Mouse (Mus musculus): ENCODE measurements around the gene Fblim1.

Gene Fblim1

DNA sequence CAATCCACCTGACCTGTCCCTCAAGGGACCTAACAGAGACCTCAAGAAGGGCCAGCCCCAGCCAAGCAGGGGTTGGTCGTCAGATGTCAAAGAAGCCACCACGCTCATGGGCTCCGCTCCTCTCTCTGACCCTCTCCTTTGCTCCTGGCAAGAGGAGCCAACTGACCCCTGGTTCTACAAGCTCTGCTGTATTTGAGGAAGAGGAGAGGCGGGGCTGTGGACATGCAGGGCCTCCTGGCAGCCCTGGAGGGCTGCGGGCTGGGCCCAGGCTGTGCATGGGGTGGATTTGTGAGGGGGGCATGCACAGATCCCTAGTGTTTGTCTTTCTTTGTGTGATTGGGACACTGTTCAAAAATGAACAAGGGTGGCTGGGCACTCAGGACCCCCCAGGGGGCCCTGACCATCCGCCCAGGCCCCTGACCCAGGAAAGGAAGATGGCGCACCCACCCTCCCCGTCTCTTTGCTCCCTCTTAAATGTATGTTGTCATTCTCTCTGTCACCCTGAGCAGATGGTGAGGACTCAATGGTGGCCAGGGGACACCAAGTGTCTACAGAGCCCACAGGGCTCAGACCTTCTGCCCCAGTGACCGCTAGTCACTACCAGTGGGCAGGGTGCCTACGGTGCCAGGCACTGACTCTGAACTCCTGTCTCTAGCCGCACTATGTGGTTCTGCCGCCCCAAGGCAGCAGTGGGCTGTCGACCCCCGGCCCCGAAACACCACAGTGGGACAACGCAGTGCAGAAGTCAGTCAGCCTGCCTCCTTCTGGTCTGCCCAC, 20.1 kb upstream of the Fblim1 start:
- no peak for DNase-seq (ENCODE audit: low spot score in 2 of 2)

- no peak for DNase-seq (ENCODE audit: low spot score in 2 of 2)
Measured at GRCm38 (mm10) chr4:141624983-141625773, 19.3 kb upstream of the Fblim1 start.

DNA sequence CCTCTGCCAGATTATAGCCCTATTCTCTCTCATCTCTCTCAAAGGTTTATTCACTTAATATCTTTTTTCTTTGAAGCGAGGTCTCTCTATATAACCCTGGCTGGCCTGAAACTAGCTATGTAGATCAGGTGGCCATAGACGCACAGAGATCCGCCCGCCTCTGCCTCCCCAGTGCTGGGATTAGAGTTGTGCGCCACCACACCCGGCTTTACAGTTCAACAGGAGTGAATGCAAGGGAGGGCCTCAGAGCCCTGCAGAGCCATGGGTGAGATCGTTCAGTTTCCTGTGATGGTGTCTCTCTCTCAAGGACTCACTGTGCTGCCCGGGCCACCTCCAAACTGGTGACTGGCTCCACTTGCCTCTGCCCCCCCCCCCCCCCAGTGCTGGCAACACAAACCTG, 18.2 kb upstream of the Fblim1 start:
- DNase-seq (ENCODE audit: low spot score in 2 of 2) = no peak

- no peak for DNase-seq (ENCODE audit: low spot score in 2 of 2)
Measured at GRCm38 (mm10) chr4:141623666-141624065, 17.8 kb upstream of the Fblim1 start, which contains the start of gene Slc25a34. TSS of gene Slc25a34 (minus strand) at chr4:141623821.

GRCm38 (mm10) chr4:141623037-141623436, 17.1 kb upstream of the Fblim1 start:
- no peak for DNase-seq (ENCODE audit: low spot score in 2 of 2)

- no peak for DNase-seq (ENCODE audit: low spot score in 2 of 2)
Measured at GRCm38 (mm10) chr4:141622580-141622979, 16.7 kb upstream of the Fblim1 start.

DNA sequence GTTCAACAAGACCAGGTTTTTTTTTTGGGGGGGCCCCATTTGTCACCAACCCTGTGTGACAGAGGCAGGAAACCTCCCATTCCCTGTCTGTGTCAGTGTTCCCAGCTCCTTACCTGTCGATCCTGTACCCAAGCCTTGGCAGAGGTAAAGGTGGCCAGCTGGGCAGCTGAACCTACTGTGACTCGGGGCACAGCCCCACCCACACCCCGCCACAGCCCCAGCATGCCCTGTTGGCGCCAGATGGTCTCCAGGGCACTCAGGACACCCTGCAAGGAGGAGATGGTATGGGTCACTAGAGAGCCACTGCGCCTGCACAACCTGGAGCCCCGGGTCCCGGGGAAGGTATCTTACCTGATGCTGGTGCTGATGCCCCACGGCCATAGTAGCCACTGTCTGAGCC, 16.2 kb upstream of the Fblim1 start:
- DNase-seq (ENCODE audit: low spot score in 2 of 2) = no peak

- DNase-seq (ENCODE audit: low spot score in 2 of 2) = no peak
Measured at GRCm38 (mm10) chr4:141621297-141621696, 15.4 kb upstream of the Fblim1 start.

DNA sequence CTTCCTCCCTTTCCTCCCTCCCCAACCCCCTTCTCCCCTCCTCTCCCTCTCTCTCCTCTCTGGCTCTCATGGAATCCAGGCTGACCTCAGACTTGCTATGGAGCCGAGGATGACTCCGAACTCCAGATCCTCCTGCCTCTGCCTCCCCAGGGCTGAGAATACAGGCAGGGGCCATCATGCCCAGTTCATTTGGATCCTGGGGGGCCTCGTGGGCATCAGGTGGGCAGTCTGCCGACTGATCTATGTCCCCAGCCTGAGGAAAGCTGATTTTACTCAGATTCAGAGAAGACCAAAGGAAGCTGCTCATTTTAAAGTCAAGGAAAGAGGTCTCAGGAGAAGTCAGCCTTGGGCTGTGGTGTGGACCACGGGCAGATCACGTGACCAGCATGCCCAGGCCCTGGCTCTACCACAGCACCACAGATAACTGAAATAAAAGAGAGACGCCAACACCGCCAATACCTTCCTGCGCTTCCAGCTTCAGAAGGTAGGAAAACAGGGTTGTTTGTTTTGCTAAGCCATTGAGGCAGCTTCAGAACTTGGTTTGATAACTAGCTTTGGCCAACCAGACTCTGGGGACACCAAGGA, 13.5 kb upstream of the Fblim1 start:
- DNase-seq (ENCODE audit: low spot score in 2 of 2) = no peak

DNA sequence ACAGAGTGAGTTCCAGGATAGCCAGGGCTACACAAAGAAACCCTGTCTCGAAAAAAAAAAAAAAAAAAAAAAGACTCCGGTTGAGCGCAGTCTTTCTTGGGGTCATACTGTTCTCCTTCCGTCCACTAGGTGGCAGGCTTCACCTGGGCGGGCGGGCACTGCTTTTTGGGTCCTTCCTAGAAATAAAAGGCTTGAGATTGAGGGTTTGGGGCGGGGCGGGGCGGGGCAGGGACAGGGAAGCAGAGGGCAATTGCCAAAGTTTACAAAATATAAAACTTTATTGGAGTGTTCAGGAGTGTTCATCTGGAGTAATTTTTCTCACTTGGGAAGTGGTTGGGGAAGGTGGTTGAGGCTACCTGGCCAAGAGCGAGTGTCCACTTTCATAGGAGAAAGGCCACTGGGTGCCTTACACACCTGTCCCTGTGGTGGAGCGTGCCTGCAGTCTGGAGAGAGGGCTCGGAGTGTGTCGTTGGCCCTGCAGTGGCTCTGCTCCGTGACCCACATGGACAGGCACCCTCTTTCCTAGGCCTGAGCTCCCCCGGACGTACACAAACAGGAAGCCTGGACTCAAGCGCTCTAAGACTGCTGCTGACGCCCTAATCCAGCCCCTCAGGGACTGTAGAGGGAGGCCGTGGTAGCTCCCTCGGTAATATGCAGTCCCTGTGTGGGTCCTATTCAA, 12.8 kb upstream of the Fblim1 start, which contains the start of gene Tmem82:
Gene Tmem82 (minus strand): TSS at position 69 of the 679 bp plus-strand sequence.
- no peak for DNase-seq (ENCODE audit: low spot score in 2 of 2)

GRCm38 (mm10) chr4:141617863-141618564, 12.1 kb upstream of the Fblim1 start:
- DNase-seq (ENCODE audit: low spot score in 2 of 2) = no peak

DNA sequence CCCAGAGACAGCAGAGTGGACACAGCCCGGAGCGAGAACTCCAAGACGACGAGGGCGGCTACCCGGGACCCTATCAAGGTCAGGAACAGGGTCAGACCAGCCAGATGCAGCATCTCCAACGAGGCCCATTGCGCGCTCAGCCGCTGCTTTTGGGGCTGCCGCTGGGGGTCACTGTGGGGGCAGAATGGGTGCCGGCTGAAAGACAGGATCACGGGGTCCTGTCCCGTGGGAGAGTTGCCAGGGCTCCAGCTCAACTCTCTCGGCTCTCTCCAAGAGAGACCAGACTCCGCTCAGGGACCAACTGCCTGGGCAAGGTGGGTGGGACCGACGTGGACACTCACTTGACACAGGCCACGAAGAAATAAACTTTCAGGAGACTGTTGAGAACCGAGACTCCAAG, 11.4 kb upstream of the Fblim1 start:
- DNase-seq (ENCODE audit: low spot score in 2 of 2) = peak; percentile 38 to 39

DNA sequence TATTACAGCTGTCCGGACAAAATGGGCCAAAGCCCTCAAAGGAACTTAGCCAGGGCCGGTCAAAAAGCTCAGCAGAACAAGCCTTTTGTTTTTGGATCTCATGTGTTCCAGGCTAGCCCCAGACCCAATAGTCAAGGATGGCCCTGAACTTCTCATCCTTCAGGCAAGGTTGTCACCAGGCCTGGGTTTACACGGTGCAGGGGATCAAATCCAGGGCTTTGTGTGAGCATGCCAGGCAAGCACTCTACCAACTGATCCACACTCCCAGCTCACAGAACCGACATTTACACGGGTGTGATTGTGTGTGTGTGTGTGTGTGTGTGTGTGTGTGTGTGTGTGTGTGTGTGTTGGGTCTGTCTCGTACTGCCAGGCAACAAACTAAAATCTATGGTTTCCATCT, 10.9 kb upstream of the Fblim1 start:
- DNase-seq (ENCODE audit: low spot score in 2 of 2) = no peak

- DNase-seq (ENCODE audit: low spot score in 2 of 2) = no peak
Measured at GRCm38 (mm10) chr4:141614946-141615345, 9.1 kb upstream of the Fblim1 start.

- DNase-seq (ENCODE audit: low spot score in 2 of 2) = no peak
Measured at GRCm38 (mm10) chr4:141609538-141609937, 3.6 kb upstream of the Fblim1 start.

DNA sequence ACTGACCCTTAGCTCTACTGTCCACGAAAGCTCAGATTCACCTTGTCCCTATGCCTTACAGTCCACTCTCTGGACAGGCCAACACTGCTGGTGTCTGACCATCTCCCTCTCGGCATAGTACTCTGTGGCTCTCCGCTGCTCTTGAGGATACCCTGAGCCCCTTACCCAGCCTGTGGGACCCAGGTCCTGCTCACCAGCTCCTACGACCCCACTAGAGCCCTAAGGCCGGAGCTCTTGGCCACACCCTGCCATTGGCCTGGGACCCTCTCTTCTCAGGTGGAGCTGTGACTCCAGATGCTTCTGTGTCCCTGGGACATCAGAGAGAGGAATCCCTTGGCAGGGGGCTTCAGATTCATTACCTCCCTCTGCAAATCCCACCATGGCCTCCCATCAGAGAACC, 475 bp downstream of the Fblim1 start:
- no peak for DNase-seq (ENCODE audit: low spot score in 2 of 2)

GRCm38 (mm10) chr4:141604493-141604892, 1.4 kb downstream of the Fblim1 start:
- no peak for DNase-seq (ENCODE audit: low spot score in 2 of 2)

DNA sequence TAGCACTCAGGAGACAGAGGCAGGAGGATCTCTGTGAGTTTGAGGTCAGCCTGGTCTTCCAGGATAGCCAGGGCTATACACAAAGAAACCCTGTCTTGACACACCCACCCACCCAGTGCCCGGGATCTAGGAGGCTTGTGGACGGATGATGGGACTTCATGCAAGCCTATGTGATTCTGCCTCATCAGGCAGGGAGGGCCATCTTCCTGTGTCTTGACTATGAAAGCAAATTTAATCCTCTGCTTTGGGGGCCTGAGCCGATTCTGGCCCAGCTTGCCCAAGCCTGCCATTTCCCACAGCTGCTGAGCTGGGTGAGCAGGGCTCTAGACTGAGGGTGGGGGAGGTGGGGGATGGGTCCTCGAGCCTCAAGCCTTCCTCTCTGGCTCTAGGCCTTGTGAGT, 2.0 kb downstream of the Fblim1 start:
- DNase-seq (ENCODE audit: low spot score in 2 of 2) = no peak

GRCm38 (mm10) chr4:141602523-141603223, 3.2 kb downstream of the Fblim1 start:
- no peak for DNase-seq (ENCODE audit: low spot score in 2 of 2)

DNA sequence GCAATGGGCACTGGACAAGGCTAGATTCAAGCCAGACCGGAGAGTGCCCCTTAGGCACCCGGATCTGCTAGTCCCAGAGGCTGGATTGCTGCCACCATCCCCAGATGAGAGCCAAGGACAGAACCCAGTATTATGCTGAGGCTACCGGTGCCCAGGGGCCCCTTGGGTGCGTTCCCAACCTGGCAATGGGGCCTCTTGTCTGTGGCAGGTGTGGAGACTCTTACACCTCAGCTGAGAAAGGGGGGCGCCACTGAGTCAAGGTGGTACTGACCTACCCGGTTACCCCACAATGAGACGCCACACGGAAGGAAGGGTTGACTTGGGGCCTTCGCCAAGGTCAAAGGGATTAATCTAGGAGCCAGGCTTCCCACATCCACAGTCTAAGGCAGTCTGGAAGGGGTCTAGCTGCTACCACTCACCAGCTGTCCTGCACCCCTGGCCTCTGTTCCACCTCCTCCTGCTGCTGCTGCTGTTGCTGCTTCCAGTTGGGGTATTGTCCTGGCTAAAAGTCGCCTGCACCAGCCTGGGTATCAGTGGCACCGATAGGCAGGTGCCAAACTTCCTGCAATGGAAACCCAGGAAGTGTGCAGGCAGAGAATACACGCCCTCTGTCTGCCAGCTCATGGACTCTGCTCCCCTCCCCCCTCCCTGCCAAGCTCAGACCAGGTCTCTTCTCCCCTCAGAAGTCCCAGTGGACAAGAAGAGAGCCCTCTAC, 4.6 kb downstream of the Fblim1 start:
- DNase-seq (ENCODE audit: low spot score in 2 of 2) = no peak
